17 mouse cellular contexts compared by ENCODE assay signal in the genomic region with DNA sequence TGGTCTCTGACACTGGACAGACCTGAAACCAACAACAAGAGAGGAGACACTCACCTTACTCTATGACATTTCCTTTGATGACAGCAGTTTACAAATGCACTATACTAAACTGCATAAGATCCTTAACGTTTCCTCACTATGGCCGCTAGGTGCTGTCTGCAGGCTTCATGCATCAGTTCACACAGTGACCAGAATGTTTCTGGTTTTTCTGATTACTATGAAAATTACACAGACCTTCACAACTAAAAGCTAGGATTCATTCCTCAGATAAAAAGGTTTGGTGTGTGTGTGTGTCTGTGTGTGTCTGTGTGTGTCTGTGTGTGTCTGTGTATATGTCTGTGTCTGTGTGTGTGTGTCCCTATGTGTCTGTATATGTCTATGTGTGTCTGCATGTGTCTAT.
"Had no signal": no experiment of that assay in that cellular context is flagged by ENCODE, and none has a peak within 500 bp of the region (broad histone marks: within the 10 kb centered on the region; RNA-seq: fewer than 3 reads in every experiment).

No protein-coding gene starts in this region.

- H3K36me3 ChIP-seq: neural tube, embryonic 15.5 days had no signal

- H3K27ac ChIP-seq: midbrain, embryonic 10.5 days; neural tube, embryonic 13.5 days; neural tube, embryonic 15.5 days had no signal

- DNase-seq: lung, adult 18-20 months; lung, embryonic 14.5 days; lung, postnatal 10 days; lung, postnatal 4 days; midbrain, embryonic 14.5 days; retina, postnatal 1 day; right cerebral cortex, adult 18-20 months; right cerebral cortex, postnatal 25 days; right cerebral cortex, postnatal 4 days; spleen, adult 18-20 months; thymus, adult 18-20 months; thymus, postnatal 14 days; thymus, postnatal 36 days had no signal

- H3K9ac ChIP-seq: lung, embryonic 14.5 days; neural tube, embryonic 13.5 days; neural tube, embryonic 15.5 days had no signal

- H3K27me3 ChIP-seq: neural tube, embryonic 13.5 days; neural tube, embryonic 15.5 days had no signal

- H3K4me3 ChIP-seq: midbrain, embryonic 10.5 days; myocyte; neural tube, embryonic 13.5 days; neural tube, embryonic 15.5 days had no signal

- H3K9me3 ChIP-seq: midbrain, embryonic 10.5 days; neural tube, embryonic 13.5 days; neural tube, embryonic 15.5 days had no signal

- H3K4me2 ChIP-seq: lung, embryonic 14.5 days; neural tube, embryonic 13.5 days; neural tube, embryonic 15.5 days had no signal
